9 mouse cellular contexts compared by ENCODE assay signal in the genomic region with DNA sequence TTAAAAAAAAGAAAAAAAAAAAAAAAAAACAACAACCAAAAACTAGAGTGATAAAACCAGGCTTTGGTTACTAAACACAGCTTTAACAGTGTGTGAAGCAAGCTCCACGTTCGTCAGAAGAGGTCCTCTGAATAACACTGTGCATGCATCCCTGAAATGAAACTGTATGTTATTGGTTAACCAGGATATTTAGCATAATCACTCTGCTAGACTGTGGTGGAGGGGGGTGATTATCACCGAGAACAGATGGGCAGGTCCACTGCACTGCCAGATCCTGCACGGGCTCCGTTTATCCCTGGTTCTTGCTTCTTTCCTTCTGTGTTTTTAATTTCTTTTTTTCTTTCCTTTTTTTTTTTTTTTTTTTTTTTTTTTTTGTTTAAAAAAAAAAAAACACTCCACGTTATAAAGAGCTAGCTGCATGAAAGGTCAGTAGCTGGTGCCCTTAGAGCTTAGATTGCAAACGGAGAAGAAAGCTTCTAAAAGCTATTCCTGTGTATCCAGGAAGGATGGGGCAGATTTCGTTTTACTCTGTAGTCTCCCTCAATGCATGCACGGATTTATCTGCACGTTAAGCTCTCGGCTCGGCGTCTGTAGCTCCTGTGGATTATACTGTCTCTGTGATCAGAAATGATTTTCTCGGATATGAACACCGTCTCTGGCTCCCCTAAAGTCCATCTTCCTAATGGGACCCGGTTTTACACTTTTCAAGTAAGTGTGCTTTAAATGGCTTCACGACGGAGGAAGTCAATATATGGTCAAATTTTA.
DNase-seq lines count a peak whose midpoint lies in the region; ATAC-seq and TF ChIP-seq lines count a peak whose summit lies in the region.
"Had no signal": no experiment of that assay in that cellular context is flagged by ENCODE, and none has a peak within 500 bp of the region (broad histone marks: within the 10 kb centered on the region; RNA-seq: fewer than 3 reads in every experiment).

No protein-coding gene starts in this region.

- no peak overlapping the region for H3K9ac ChIP-seq in heart, postnatal 0 days (replicated peaks; ENCODE audit: low read depth, low read length)
- no peak overlapping the region for H3K9ac ChIP-seq in intestine, embryonic 15.5 days
- no peak overlapping the region for H3K9ac ChIP-seq in midbrain, embryonic 11.5 days (ENCODE audit: low read length)

- H3K27me3 ChIP-seq in heart, postnatal 0 days (ENCODE audit: control insufficient read depth, insufficient read depth, low read length), result no peaks in the 10 kb centered on the region
- no peaks in the 10 kb centered on the region for H3K27me3 ChIP-seq in intestine, embryonic 15.5 days (replicated peaks)
- no peaks in the 10 kb centered on the region for H3K27me3 ChIP-seq in midbrain, embryonic 11.5 days (ENCODE audit: control insufficient read depth, insufficient read depth, low read length)

- H3K4me1 ChIP-seq in heart, postnatal 0 days (ENCODE audit: control insufficient read depth, insufficient read depth), result no peaks in the 10 kb centered on the region
- H3K4me1 ChIP-seq in intestine, embryonic 15.5 days (replicated peaks), result no peaks in the 10 kb centered on the region
- H3K4me1 ChIP-seq in midbrain, embryonic 11.5 days (ENCODE audit: control insufficient read depth, insufficient read depth, low read length), result no peaks in the 10 kb centered on the region

- no peak for TF ChIP-seq CTCF in heart, postnatal 0 days (IDR thresholded peaks at IDR 0.05; ENCODE audit: low read depth)

- peak overlapping the region; percentile 8; the same call in 1 of the 2 replicates for H3K4me3 ChIP-seq in heart, postnatal 0 days (ENCODE audit: low read depth, low read length)
- H3K4me3 ChIP-seq in intestine, embryonic 15.5 days (replicated peaks), result 0 out of 2 replicates have a peak overlapping the region, but pooled peaks have one; percentile 6
- peak overlapping the region; percentile 11; the same call in 1 of the 2 replicates for H3K4me3 ChIP-seq in midbrain, embryonic 11.5 days (ENCODE audit: low read depth, low read length)
- H3K4me3 ChIP-seq: myocyte had no signal

- H3K9me3 ChIP-seq in heart, postnatal 0 days (replicated peaks; ENCODE audit: control insufficient read depth, low read length), result no peaks in the 10 kb centered on the region
- no peaks in the 10 kb centered on the region for H3K9me3 ChIP-seq in intestine, embryonic 15.5 days
- H3K9me3 ChIP-seq in midbrain, embryonic 11.5 days (ENCODE audit: control insufficient read depth, low read length), result no peaks in the 10 kb centered on the region

- no peak for DNase-seq in heart, postnatal 0 days (ENCODE audit: low spot score)
- DNase-seq in heart, postnatal 4 days, result no peak
- peak; percentile 78 to 84 for DNase-seq in cerebellum, postnatal 10 days
- peak; percentile 88 for DNase-seq in midbrain, embryonic 11.5 days (ENCODE audit: low spot score, missing footprints)
- no peak for DNase-seq in spleen, postnatal 36 days (ENCODE audit: low spot score in 2 of 2)

- no peak for TF ChIP-seq EP300 in heart, postnatal 0 days (IDR thresholded peaks at IDR 0.05; ENCODE audit: low read depth)

- no peak for ATAC-seq in heart, postnatal 0 days (ENCODE audit: insufficient read depth, low read depth)
- ATAC-seq in intestine, embryonic 15.5 days, result peak; percentile 85
- peak; percentile 93 for ATAC-seq in midbrain, embryonic 11.5 days (ENCODE audit: low FRiP score)
- no peak for ATAC-seq in megakaryocyte, adult 5-6 weeks (ENCODE audit: poor library complexity, severe bottlenecking)
- no peak for ATAC-seq in megakaryocyte progenitor cell, adult 5-6 weeks (replicated peaks; ENCODE audit: poor library complexity)

- H3K27ac ChIP-seq in heart, postnatal 0 days (ENCODE audit: low read depth), result no peak overlapping the region
- no peak overlapping the region for H3K27ac ChIP-seq in intestine, embryonic 15.5 days
- H3K27ac ChIP-seq in midbrain, embryonic 11.5 days (ENCODE audit: low read depth, low read length), result 0 out of 2 replicates have a peak overlapping the region, but pooled peaks have one; percentile 21

- H3K4me2 ChIP-seq in heart, postnatal 0 days (ENCODE audit: low read depth, low read length), result no peak overlapping the region; the same call in 1 of the 2 replicates
- H3K4me2 ChIP-seq in intestine, embryonic 15.5 days (replicated peaks), result peak overlapping the region; percentile 33
- H3K4me2 ChIP-seq in midbrain, embryonic 11.5 days, result peak overlapping the region; percentile 30

- WGBS in heart, postnatal 0 days, result 65% methylated on average over 18 of the region's 18 CpGs
- WGBS in intestine, embryonic 15.5 days, result 38% methylated on average over 18 of the region's 18 CpGs
- WGBS in midbrain, embryonic 11.5 days, result 31% methylated on average over 18 of the region's 18 CpGs

- H3K36me3 ChIP-seq in heart, postnatal 0 days (replicated peaks; ENCODE audit: control insufficient read depth, insufficient read depth, low read length), result no peaks in the 10 kb centered on the region
- H3K36me3 ChIP-seq in intestine, embryonic 15.5 days, result no peaks in the 10 kb centered on the region
- H3K36me3 ChIP-seq in midbrain, embryonic 11.5 days (ENCODE audit: control insufficient read depth, insufficient read depth, low read length), result no peaks in the 10 kb centered on the region

Comparison
In these comparisons a context has a peak if more than half of its experiments do, and no peak if none do; other contexts are left out.
1. ATAC-seq: peak in intestine, embryonic 15.5 days (single experiment) and midbrain, embryonic 11.5 days (single experiment); none in heart, postnatal 0 days (single experiment), megakaryocyte, adult 5-6 weeks (single experiment) and megakaryocyte progenitor cell, adult 5-6 weeks (single experiment).
2. DNase-seq: peak in cerebellum, postnatal 10 days (2 of 2) and midbrain, embryonic 11.5 days (single experiment); none in heart, postnatal 0 days (single experiment), heart, postnatal 4 days (single experiment) and spleen, postnatal 36 days (0 of 2).
3. Peak in every context shown above with its lines, with median percentiles within 50 percentile points of each other: H3K4me3 ChIP-seq.